Mouse (Mus musculus) lung, postnatal 4 days (tissue): ENCODE measurements around the gene Gipc2.

Experiments
- DNase-seq, 2 experiments: peaks; one replicate each; pipeline ENCODE4 v3.0.0; 2021

Gipc2 gene

DNA sequence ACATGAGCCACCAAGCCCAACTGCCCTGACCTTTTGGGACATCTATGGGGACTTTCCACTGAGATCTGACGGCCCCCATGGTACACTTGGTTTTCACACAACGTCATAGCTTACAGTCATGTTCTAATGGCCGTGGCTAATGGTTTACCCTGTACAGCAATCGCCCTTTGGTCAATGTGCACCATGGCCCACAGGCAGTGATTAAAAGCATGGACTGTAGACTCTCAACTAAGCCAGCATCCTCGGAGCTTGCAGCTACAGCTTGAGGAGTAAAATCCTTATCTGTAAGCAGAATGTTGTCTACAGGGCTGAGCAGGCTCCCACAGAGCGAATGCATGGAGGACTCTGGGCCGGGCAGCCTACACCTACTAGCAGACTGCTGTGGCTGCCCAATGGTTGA is 52.5 kb downstream of the Gipc2 start:
- DNase-seq, result no peak

- DNase-seq, result no peak
Observed at GRCm38 (mm10) chr3:152112664-152113063, 53.4 kb downstream of the Gipc2 start.

DNA sequence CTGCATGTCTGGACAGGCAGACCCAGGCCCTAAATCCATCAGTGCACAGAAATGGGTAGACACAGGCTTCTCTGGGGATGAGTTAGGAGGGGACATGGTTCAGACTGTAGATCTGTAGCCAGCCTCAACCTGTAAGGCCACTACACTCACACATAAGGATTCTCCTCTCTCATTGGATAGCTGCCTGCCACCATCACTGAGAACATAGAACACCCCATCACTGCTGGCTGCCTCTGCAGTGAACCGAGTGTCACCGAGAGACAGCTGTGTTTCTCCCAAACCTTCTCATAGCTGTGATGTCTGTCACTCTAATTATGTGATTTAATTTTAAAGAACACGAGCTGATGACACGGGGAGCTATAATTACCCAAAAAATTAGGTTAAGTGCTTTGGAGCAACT is 54.5 kb downstream of the Gipc2 start:
- no peak for DNase-seq

DNA sequence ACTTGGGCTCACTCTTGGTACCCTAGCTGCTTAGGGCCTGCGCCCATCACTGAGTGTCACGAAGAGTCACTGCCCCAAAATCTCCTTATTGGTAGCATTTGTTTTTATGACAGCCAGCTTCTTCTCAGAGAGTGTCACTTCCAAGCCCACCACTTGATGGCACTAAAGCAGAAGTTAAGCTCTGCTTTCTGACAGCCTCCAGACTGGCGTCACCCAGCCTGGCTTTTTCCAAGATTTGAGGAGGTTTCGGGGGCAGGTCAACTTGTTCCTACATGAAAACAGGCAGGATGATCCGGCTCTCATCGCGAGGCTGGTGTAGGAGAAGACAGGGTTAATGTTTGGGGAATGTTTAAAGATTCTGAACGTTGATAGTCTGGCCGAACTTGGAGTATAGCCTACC is 54.9 kb downstream of the Gipc2 start:
- DNase-seq, result peak; percentile 70 to 86

DNA sequence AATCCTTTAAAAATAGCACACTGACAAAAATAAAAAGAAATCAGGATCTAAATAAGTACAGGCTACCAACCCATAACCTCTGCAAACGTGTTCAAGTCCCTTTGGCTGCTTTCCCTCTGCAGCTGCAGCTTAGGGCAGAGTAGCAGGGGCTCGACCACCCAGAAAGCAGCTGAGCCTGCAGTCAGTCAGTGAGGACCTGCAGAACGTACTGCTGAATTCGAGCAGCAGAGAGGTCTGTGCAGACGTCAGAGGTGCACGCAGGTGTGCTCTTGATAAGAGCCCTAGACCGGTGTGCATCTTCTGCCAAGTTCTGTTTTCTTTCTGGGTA is 56.8 kb downstream of the Gipc2 start:
- no peak for DNase-seq

DNA sequence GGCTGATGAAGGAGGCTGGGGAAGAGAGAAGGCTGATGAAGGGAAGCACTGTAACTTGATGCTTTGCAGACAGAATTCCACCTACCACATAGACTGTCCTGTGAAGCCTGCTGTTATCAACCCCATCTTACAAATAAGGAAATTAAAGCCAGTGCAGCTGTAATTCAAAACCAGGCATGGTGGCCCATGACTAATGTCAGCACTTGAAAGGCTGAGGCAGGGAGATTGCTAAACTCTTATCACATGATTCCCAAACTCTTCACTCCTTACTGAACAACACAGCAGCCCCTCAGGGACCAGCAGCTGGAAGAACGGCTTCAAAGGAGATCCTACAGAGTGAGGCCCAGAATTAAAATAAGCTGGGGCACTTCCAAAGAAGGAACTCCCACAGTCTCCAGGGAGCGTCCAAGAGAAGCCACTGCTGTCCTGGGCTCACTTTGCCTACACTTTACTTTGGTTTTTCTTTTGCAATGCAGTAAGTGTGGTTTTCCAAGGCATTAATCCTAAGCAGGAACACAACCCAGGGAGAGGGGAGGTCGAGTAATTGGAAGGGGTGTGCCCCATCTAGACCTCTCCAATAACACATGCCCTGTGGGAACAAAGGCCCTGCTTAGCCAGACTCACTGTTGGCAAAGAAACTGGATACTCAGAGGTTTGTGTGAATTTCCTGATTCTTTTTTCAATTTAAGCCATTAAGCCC is 57.3 kb downstream of the Gipc2 start:
- DNase-seq, result no peak

DNA sequence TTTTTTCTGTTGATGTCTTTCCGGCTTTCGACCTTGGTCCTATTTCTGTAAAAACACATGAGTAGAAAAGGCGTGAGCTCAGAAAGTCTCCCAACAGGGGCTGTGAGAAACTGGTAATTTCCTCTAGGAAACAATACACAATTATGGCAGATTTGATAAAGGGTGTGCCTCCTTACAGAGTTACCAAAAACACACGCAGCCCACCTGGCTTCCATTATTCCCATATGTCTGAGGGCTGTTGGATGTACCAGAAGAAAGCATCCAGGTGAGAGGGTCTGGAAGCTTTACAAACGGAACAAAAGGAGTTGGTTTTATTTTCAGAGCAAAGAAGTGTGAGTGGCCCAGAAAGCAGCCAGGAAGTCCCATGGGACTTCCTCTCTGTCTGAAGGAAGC is 58.0 kb downstream of the Gipc2 start:
- no peak for DNase-seq

DNA sequence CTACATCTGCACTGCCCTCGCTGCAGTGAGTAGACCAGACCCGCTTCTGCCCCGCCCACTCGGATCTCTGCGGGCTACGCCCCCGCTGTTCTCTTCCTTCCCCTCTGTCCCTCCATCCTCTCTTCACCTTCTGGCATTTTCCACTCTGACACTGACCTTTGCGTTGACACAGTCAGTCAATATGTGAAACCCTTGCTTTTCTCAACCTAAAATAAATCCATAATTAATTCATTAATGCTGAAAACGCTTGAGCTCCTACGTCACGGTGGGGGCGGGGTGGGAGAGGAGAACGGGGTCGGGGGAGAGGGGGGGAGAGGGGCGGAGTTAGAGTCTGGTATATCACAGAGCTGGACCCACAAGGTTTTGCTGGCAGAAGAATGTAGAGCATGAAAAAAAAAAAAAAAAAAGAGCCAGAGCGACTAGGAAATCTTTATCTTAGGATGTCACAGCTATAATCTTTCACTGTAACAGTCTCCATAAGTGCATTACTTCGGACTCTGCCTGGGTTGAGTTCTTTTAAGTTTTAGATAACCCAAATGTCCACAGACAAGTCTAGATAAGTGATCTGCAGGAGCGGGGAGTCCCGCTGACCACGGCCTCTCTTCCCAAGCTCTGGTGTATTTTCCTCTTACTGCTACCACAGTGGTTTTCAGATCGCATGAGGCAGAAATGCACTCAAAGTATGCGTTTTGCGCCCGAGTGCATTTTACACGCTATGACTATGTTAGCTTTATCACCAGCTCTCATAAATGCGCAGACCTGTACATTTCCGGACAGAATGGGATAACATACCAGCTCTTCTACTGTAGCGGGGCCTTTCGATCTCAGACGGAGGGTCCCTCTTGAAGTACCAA is 58.7 kb downstream of the Gipc2 start:
- no peak for DNase-seq

DNA sequence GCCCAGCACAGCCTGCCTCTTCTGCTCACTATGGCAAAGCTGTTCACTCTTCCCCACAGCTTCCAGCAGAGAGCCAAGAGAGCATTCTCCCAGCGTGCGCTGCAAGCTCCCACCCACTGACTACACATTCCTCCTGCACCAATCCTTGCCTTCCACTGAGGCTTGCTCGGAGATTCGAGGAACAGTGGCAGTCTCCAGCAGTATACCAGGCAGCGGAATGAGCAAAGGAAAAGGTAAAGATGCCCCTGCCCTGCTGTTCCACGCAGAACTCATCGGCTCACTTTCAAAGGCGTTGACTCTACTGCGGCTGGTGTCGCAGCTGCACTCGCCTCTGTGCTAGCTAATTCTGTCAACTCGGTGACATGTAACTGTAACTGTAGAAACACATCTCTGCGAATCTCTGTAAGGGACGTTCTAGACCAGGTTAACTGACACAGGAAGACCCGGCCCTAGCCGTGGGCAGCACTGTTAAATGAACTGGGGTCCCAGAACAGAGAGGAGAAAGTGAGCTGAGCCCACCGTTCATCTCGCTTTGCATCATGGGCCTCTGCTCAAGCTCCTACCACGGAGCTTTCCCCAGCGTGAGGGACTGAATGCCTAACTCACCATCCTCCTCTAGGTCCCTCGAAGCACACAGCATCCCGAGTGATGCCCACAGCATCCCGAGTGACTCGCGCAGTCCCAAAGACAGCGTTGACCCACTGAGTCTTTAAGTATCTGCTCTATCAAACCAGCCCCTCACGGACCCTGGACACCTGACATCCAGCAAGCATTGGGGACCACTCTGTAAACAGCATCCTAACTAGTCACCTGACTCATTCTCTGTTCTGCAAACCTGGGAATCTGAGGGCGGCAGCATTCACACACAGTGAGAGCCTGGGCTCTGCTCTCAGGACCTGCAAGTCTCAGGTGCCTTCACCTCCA is 59.5 kb downstream of the Gipc2 start:
- DNase-seq, result no peak

DNA sequence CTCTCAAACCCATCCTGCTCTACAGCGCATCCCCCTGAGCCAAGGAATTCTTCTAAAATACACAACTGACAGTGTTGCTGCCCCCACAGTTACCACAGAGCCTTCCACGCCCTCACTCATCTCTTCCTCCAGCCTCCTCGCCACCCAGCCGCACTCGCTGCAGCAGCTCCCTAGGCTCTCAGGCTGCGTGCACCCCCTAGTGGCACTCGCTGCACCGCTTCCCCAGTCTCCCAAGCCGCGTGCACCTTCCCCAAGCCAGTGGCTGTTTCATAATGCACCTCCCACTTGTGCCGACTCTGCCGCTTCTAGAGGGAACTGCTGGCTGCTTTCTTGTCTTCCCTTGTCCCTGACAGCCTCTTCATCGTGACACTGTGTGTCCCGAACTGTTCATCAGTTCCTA is 60.7 kb downstream of the Gipc2 start:
- peak; percentile 75 to 78 for DNase-seq

DNA sequence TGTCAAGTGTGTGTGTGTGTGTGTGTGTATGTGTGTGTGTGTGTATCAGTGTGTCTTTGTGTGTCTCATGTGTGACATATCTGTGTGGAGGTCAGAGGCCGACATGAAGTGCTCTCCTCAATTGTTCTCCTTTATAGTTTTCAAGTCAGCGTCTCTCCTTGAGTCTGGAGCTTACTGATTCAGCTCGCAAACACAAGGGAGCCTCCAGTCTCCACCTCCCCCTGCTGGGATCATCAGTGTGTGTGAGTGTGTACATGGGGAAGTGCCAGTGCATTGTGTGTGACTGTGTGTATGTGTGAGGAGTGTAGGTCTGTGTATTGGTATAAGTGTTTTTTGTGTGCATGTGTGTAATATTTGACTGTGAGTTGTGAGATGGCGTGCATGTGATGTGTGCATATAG is 62.6 kb downstream of the Gipc2 start:
- DNase-seq, result no peak

GRCm38 (mm10) chr3:152101459-152101858 is 64.6 kb downstream of the Gipc2 start:
- DNase-seq, result no peak

- no peak for DNase-seq
Observed at GRCm38 (mm10) chr3:152100119-152100818, 65.8 kb downstream of the Gipc2 start.

GRCm38 (mm10) chr3:152095030-152095429 is 71.0 kb downstream of the Gipc2 start:
- DNase-seq, result no peak

DNA sequence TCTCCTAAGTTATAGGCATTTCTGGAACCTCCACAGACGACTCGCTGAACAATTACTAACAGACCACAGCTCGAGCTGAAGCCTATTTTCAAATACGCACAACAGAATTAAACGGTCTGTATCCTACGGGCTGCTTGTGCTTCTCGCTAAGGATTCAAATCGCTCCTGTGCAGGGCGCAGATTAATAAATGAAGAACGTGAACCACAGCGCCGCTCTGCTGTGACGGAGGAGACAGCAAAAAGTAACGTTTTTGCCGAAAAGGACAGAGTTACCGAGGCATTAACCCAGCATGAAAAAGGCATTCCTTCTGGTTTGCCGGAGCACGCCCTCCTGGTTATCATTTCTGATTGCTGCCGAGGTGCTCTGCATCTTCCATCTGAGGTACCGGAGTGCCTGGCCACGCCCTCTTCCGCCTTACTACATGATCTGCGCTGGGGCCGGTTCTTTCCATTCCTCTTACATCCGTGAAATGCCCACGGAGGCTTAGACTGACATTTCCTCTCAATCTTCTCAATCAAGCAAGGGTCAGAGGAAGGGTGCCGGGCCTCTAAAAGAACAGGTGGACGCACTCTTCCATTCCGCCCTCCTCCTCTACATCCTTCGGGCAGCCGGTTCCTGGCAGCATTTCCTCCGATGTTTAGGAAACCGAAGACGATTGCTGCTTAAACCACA is 73.5 kb downstream of the Gipc2 start:
- no peak for DNase-seq

DNA sequence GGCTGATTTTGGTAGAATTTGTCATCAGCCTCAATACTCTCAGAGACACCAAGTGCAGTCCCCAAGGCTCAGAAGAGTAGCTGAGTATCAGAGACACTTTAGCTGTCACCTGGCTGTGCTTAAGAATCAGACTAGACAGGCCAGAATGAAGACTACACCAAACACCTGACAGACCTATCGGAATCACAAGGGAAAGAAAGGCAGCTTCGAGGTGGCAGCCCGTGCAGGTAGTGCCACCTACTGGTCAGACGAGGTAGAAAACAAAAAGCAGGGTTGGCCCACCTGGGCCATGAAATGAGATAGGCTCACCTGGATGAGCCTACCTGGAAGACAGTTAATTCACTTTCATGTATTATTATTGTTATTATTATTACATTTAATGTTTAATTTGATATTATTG is 76.9 kb downstream of the Gipc2 start:
- peak in 1 of 2 experiments; percentile 56 for DNase-seq

GRCm38 (mm10) chr3:152081381-152081780 is 84.6 kb downstream of the Gipc2 start:
- DNase-seq, result no peak

DNA sequence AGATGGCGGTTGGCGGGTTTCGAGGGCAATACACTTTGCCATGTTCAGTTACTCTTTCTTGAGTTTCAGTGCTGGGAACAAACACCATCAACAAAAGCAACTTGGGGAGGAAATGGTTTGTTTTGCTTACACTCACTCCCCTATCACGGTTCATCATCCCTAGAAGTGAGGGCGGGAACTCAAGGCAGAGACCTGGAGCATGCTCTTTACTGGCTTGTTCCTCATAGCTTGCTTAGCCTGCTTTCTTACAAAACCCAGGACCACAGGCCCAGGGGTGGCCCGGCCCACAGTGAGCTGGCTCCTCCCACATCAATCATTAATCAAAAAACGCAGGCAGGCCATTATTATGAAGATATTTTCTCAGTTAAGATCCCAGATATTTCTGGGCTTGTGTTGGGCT is 89.9 kb downstream of the Gipc2 start:
- no peak for DNase-seq

GRCm38 (mm10) chr3:152069001-152069400 is 97.0 kb downstream of the Gipc2 start:
- no peak for DNase-seq

DNA sequence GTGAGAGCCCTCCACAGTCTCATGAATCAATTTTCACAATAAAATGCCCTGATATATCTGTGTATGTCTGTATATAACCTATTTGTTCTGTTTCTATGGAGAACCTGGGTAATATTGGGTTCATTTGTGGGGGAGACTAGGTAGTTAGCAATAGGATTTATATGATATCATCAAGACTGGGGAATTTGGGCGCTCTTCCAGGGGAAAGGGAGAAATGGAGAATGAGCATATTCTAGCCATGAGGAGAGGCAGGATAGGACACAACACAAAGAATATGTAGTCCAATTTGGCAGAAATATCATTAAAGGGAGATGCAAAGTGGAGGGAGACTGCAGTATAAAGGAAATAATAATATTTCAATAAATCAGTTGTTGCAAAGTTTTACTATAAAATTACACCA is 97.7 kb downstream of the Gipc2 start:
- DNase-seq, result no peak

DNA sequence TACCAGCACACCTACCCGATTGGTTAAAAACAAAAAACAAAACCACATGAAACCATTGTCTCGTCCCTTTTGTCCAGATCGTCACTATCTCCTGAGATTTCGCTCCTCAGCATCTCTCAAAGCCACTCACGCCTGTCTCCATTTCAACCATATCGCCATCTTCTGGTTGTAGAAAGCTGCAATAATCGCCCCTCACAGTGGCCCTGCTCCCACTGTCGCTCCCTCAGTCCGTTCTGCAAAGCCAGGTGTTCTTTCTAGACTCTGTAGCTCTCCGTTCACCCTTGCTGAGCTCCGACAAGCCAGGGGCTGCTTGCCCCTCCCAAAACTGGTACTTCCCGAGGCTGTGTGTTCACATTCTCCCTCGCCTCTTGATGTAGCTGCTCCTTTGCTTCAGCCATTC is 99.3 kb downstream of the Gipc2 start:
- DNase-seq, result no peak

GRCm38 (mm10) chr3:152065806-152066205 is 100.2 kb downstream of the Gipc2 start:
- DNase-seq, result no peak
